Mouse (Mus musculus) brain, embryonic 14.5 days (tissue): ENCODE data around the gene Dst.

ENCODE experiments used
- CTCF ChIP-seq: fragments of 200-500 bp; IDR thresholded peaks from 2 replicates; pipeline ENCODE4 v1.5.1; 2012; ENCODE audit warnings: inconsistent platforms, mild to moderate bottlenecking, moderate library complexity, borderline replicate concordance; ENCODE audit not compliant: insufficient read depth, insufficient read length; ENCODE audit errors: extremely low read depth
- POLR2A ChIP-seq: fragments of 200-500 bp; IDR thresholded peaks from 2 replicates; pipeline ENCODE4 v1.6.1; 2012; ENCODE audit warnings: mild to moderate bottlenecking, inconsistent platforms, borderline replicate concordance; ENCODE audit not compliant: poor library complexity, insufficient read depth, insufficient read length, severe bottlenecking; ENCODE audit errors: extremely low read depth

GRCm38 (mm10) chr1:34120602-34121001 is 212.6 kb downstream of the Dst start:
- no peak for TF ChIP-seq CTCF
- TF ChIP-seq POLR2A: no peak
